Comparison of ENCODE assay signal across 21 mouse cellular contexts in the genomic region with DNA sequence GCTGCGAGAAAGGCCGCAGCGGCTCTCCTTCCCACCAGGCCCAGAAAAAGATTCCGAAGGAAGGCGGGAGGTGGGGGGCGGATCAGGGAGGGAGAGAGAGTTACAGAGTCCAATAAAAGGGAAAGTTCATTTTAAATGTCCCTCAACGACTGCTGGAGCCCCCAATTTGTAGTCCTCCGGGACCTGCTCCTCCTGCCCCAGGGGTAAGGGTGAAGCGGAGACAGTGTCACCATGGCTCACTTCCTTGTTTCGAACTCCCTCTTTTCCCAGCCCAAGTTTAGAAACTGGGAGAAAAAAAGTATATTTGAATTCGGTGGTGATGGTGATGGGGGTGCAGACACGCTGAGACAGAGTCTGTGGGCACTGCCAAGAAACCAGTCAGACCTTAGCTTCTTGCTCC. TPM values are rescaled to one million over a fixed set of nuclear protein-coding genes. Genes with fewer than 3 reads are reported as not detected.
DNase-seq lines count a peak whose midpoint lies in the region; ATAC-seq and TF ChIP-seq lines count a peak whose summit lies in the region.
"Had no signal": no experiment of that assay in that cellular context is flagged by ENCODE, and none has a peak within 500 bp of the region (broad histone marks: within the 10 kb centered on the region; RNA-seq: fewer than 3 reads in every experiment).

No protein-coding gene starts in this region.

- no peak for TF ChIP-seq CTCF in stomach, postnatal 0 days (IDR thresholded peaks at IDR 0.05; ENCODE audit: low read depth)

- H3K36me3 ChIP-seq in hindbrain, embryonic 11.5 days (ENCODE audit: control insufficient read depth, insufficient read depth, low read length), result no peaks in the 10 kb centered on the region
- no peaks in the 10 kb centered on the region for H3K36me3 ChIP-seq in hindbrain, embryonic 10.5 days
- H3K36me3 ChIP-seq in neural tube, embryonic 11.5 days (ENCODE audit: control insufficient read depth, insufficient read depth, low read length), result no peaks in the 10 kb centered on the region
- H3K36me3 ChIP-seq in limb, embryonic 11.5 days (ENCODE audit: control insufficient read depth, insufficient read depth, low read length), result no peaks in the 10 kb centered on the region
- H3K36me3 ChIP-seq in stomach, postnatal 0 days (ENCODE audit: control insufficient read depth, insufficient read depth, low read length), result no peaks in the 10 kb centered on the region
- no peaks in the 10 kb centered on the region for H3K36me3 ChIP-seq in forebrain, embryonic 16.5 days (ENCODE audit: control insufficient read depth, insufficient read depth)
- H3K36me3 ChIP-seq: embryonic facial prominence, embryonic 13.5 days had no signal

- H3K27ac ChIP-seq in hindbrain, embryonic 11.5 days (ENCODE audit: low read depth, low read length), result peak overlapping the region; percentile 70
- H3K27ac ChIP-seq in hindbrain, embryonic 10.5 days, result no peak overlapping the region; the same call in 1 of the 2 replicates
- peak overlapping the region; percentile 99 for H3K27ac ChIP-seq in neural tube, embryonic 11.5 days (ENCODE audit: low read depth, low read length)
- no peak overlapping the region for H3K27ac ChIP-seq in limb, embryonic 11.5 days (replicated peaks; ENCODE audit: low read depth, low read length)
- H3K27ac ChIP-seq in stomach, postnatal 0 days (replicated peaks), result peak overlapping the region; percentile 89
- H3K27ac ChIP-seq in forebrain, embryonic 16.5 days (ENCODE audit: low read length), result no peak overlapping the region
- H3K27ac ChIP-seq: embryonic facial prominence, embryonic 13.5 days; heart, adult 2 months; macrophage had no signal

- ATAC-seq in hindbrain, embryonic 11.5 days (ENCODE audit: low FRiP score), result no peak
- no peak for ATAC-seq in neural tube, embryonic 11.5 days (ENCODE audit: insufficient read depth, low FRiP score, low TSS enrichment)
- no peak for ATAC-seq in limb, embryonic 11.5 days (ENCODE audit: insufficient number of reproducible peaks, low FRiP score, low TSS enrichment, low read depth)
- ATAC-seq in stomach, postnatal 0 days (ENCODE audit: low FRiP score, low TSS enrichment), result no peak
- no peak for ATAC-seq in forebrain, embryonic 16.5 days
- ATAC-seq: forebrain, postnatal 0 days had no signal

- WGBS in hindbrain, embryonic 11.5 days, result 2% methylated on average over 12 of the region's 12 CpGs
- WGBS in hindbrain, embryonic 10.5 days, result 1% methylated on average over 12 of the region's 12 CpGs
- WGBS in neural tube, embryonic 11.5 days, result 5% methylated on average over 12 of the region's 12 CpGs
- 10% methylated on average over 12 of the region's 12 CpGs for WGBS in limb, embryonic 11.5 days
- 32% methylated on average over 12 of the region's 12 CpGs for WGBS in stomach, postnatal 0 days
- WGBS in forebrain, embryonic 16.5 days, result 2% methylated on average over 12 of the region's 12 CpGs

- no peak for TF ChIP-seq EP300 in stomach, postnatal 0 days (optimal IDR thresholded peaks at IDR 0.05)

- no peak for DNase-seq in hindbrain, embryonic 11.5 days (ENCODE audit: low spot score)
- DNase-seq in hindbrain, embryonic 10.5 days (ENCODE audit: low spot score), result no peak
- DNase-seq in neural tube, embryonic 11.5 days (ENCODE audit: low spot score), result peak; percentile 18
- no peak for DNase-seq in neural tube, embryonic 10.5 days (ENCODE audit: extremely low spot score, low spot score)
- DNase-seq in limb, embryonic 11.5 days (ENCODE audit: low spot score), result peak; percentile 39
- no peak for DNase-seq in stomach, postnatal 0 days (ENCODE audit: low spot score)
- DNase-seq in layer of hippocampus, postnatal 25 days (ENCODE audit: extremely low spot score in 1 of 2, low spot score in 1 of 2), result no peak
- DNase-seq: B cell, adult 2 months; cerebellum, adult 9-11 months; forebrain, postnatal 0 days; heart, adult 2 months; heart, postnatal 36 days; layer of hippocampus, adult 9-11 months; left cerebral cortex, postnatal 4 days; right cerebral cortex, adult 18-20 months; thymus, postnatal 25 days had no signal

- H3K4me2 ChIP-seq in hindbrain, embryonic 11.5 days (replicated peaks; ENCODE audit: low read depth, low read length), result peak overlapping the region; percentile 49
- H3K4me2 ChIP-seq in neural tube, embryonic 11.5 days (ENCODE audit: low read depth), result peak overlapping the region; percentile 99
- no peak overlapping the region; the same call in 1 of the 2 replicates for H3K4me2 ChIP-seq in limb, embryonic 11.5 days (ENCODE audit: low read depth, severe bottlenecking)
- H3K4me2 ChIP-seq in stomach, postnatal 0 days (replicated peaks; ENCODE audit: low read depth), result peak overlapping the region; percentile 42
- no peak overlapping the region for H3K4me2 ChIP-seq in forebrain, embryonic 16.5 days (ENCODE audit: low read length)
- H3K4me2 ChIP-seq: embryonic facial prominence, embryonic 13.5 days had no signal

- H3K4me1 ChIP-seq in hindbrain, embryonic 11.5 days (replicated peaks; ENCODE audit: control insufficient read depth, insufficient read depth, low read length), result no peaks in the 10 kb centered on the region
- H3K4me1 ChIP-seq in hindbrain, embryonic 10.5 days (replicated peaks), result no peaks in the 10 kb centered on the region
- H3K4me1 ChIP-seq in neural tube, embryonic 11.5 days (ENCODE audit: control insufficient read depth, insufficient read depth, low read length), result peaks cover 62% of the 10 kb centered on the region
- peaks cover 16% of the 10 kb centered on the region for H3K4me1 ChIP-seq in limb, embryonic 11.5 days (ENCODE audit: control insufficient read depth, insufficient read depth, low read length)
- H3K4me1 ChIP-seq in stomach, postnatal 0 days (replicated peaks; ENCODE audit: control insufficient read depth, insufficient read depth), result no peaks in the 10 kb centered on the region
- H3K4me1 ChIP-seq in forebrain, embryonic 16.5 days (replicated peaks; ENCODE audit: control insufficient read depth, insufficient read depth, low read length), result no peaks in the 10 kb centered on the region

- peaks cover 83% of the 10 kb centered on the region for H3K27me3 ChIP-seq in hindbrain, embryonic 11.5 days (ENCODE audit: control insufficient read depth, insufficient read depth, low read length)
- peaks cover 100% of the 10 kb centered on the region for H3K27me3 ChIP-seq in hindbrain, embryonic 10.5 days (ENCODE audit: insufficient read depth, poor library complexity, severe bottlenecking)
- no peaks in the 10 kb centered on the region for H3K27me3 ChIP-seq in neural tube, embryonic 11.5 days (ENCODE audit: control insufficient read depth, insufficient read depth, low read length)
- H3K27me3 ChIP-seq in limb, embryonic 11.5 days (ENCODE audit: control insufficient read depth, insufficient read depth, low read length), result peaks cover 69% of the 10 kb centered on the region
- H3K27me3 ChIP-seq in stomach, postnatal 0 days (ENCODE audit: control insufficient read depth, insufficient read depth, low read length), result no peaks in the 10 kb centered on the region
- peaks cover 98% of the 10 kb centered on the region for H3K27me3 ChIP-seq in forebrain, embryonic 16.5 days (replicated peaks; ENCODE audit: control insufficient read depth, insufficient read depth, low read length)

- no peaks in the 10 kb centered on the region for H3K9me3 ChIP-seq in hindbrain, embryonic 11.5 days (ENCODE audit: control insufficient read depth, low read length)
- H3K9me3 ChIP-seq in hindbrain, embryonic 10.5 days, result no peaks in the 10 kb centered on the region
- no peaks in the 10 kb centered on the region for H3K9me3 ChIP-seq in neural tube, embryonic 11.5 days (ENCODE audit: control insufficient read depth, low read length)
- H3K9me3 ChIP-seq in limb, embryonic 11.5 days (ENCODE audit: control insufficient read depth, low read length), result no peaks in the 10 kb centered on the region
- H3K9me3 ChIP-seq in stomach, postnatal 0 days (ENCODE audit: control insufficient read depth, low read length), result no peaks in the 10 kb centered on the region
- H3K9me3 ChIP-seq in forebrain, embryonic 16.5 days (ENCODE audit: control insufficient read depth, low read length), result no peaks in the 10 kb centered on the region; the same call in 1 of the 2 replicates
- H3K9me3 ChIP-seq: embryonic facial prominence, embryonic 13.5 days had no signal

- H3K9ac ChIP-seq in hindbrain, embryonic 11.5 days (ENCODE audit: low read depth, low read length), result peak overlapping the region; percentile 72
- H3K9ac ChIP-seq in neural tube, embryonic 11.5 days (ENCODE audit: low read length), result peak overlapping the region; percentile 95
- H3K9ac ChIP-seq in limb, embryonic 11.5 days (ENCODE audit: low read length), result peak overlapping the region; percentile 19; the same call in 1 of the 2 replicates
- peak overlapping the region; percentile 52 for H3K9ac ChIP-seq in stomach, postnatal 0 days (ENCODE audit: low read length)
- H3K9ac ChIP-seq in forebrain, embryonic 16.5 days (replicated peaks; ENCODE audit: low read depth, low read length), result no peak overlapping the region
- H3K9ac ChIP-seq: embryonic facial prominence, embryonic 13.5 days; forebrain, postnatal 0 days had no signal

- peak overlapping the region; percentile 51 for H3K4me3 ChIP-seq in hindbrain, embryonic 11.5 days (ENCODE audit: low read depth, low read length)
- H3K4me3 ChIP-seq in hindbrain, embryonic 10.5 days, result no peak overlapping the region; the same call in 1 of the 2 replicates
- H3K4me3 ChIP-seq in neural tube, embryonic 11.5 days (ENCODE audit: low read depth, low read length), result peak overlapping the region; percentile 64
- no peak overlapping the region for H3K4me3 ChIP-seq in limb, embryonic 11.5 days (ENCODE audit: low read depth, low read length)
- peak overlapping the region; percentile 19 for H3K4me3 ChIP-seq in stomach, postnatal 0 days (ENCODE audit: low read depth, low read length)
- H3K4me3 ChIP-seq in forebrain, embryonic 16.5 days (replicated peaks; ENCODE audit: low read length), result no peak overlapping the region
- H3K4me3 ChIP-seq: embryonic facial prominence, embryonic 13.5 days; heart, adult 2 months had no signal

RNA-seq across cellular contexts. Expression of a gene that starts 21.9 kb away (rescaled TPM):
- 37.3 and 37.8 TPM in 2 replicates for polyA plus RNA-seq in hindbrain, embryonic 11.5 days (2014; fragmentation: Nextera tagmentation; extraction: Ambion mirVana)
- polyA plus RNA-seq in hindbrain, embryonic 10.5 days (2016; fragmentation: Nextera tagmentation; extraction: Ambion mirVana), result 1.5 and 29.6 TPM in 2 replicates
- 62.6 and 67.3 TPM in 2 replicates for polyA plus RNA-seq in neural tube, embryonic 11.5 days (2014; fragmentation: Nextera tagmentation; extraction: Ambion mirVana)
- 5.1 and 6.4 TPM in 2 replicates for polyA plus RNA-seq in limb, embryonic 11.5 days (2014; fragmentation: Nextera tagmentation; extraction: Ambion mirVana)
- 9.6 and 10.4 TPM in 2 replicates for polyA plus RNA-seq in stomach, postnatal 0 days (2015; fragmentation: Nextera tagmentation; extraction: Ambion mirVana)
- total RNA-seq in layer of hippocampus, postnatal 25 days (2021), result not detected
- not detected in 2 replicates for polyA plus RNA-seq in forebrain, embryonic 16.5 days (2015; fragmentation: Nextera tagmentation; extraction: Ambion mirVana)
- total RNA-seq: forebrain, postnatal 0 days; heart, adult 2 months; heart, postnatal 36 days; left cerebral cortex, postnatal 4 days had no signal
- polyA plus RNA-seq: forebrain, postnatal 0 days; macrophage had no signal

RNA-seq across cellular contexts. Expression of a gene that starts 42.5 kb away (rescaled TPM):
- 0.45 and 5.4 TPM in 2 replicates for polyA plus RNA-seq in hindbrain, embryonic 11.5 days (2014; fragmentation: Nextera tagmentation; extraction: Ambion mirVana)
- not detected in 2 replicates for polyA plus RNA-seq in hindbrain, embryonic 10.5 days (2016; fragmentation: Nextera tagmentation; extraction: Ambion mirVana)
- polyA plus RNA-seq in neural tube, embryonic 11.5 days (2014; fragmentation: Nextera tagmentation; extraction: Ambion mirVana), result 95.9 and 96.4 TPM in 2 replicates
- polyA plus RNA-seq in limb, embryonic 11.5 days (2014; fragmentation: Nextera tagmentation; extraction: Ambion mirVana), result 9.5 and 10.9 TPM in 2 replicates
- 3.3 and 4.9 TPM in 2 replicates for polyA plus RNA-seq in stomach, postnatal 0 days (2015; fragmentation: Nextera tagmentation; extraction: Ambion mirVana)
- total RNA-seq in layer of hippocampus, postnatal 25 days (2021), result not detected
- not detected in 2 replicates for polyA plus RNA-seq in forebrain, embryonic 16.5 days (2015; fragmentation: Nextera tagmentation; extraction: Ambion mirVana)
- total RNA-seq: forebrain, postnatal 0 days; heart, adult 2 months; left cerebral cortex, postnatal 4 days; monocyte, adult 5-6 weeks had no signal
- polyA plus RNA-seq: embryonic facial prominence, embryonic 13.5 days; forebrain, postnatal 0 days; heart, adult 2 months; macrophage had no signal

RNA-seq across cellular contexts. Expression of a gene that starts 50.2 kb away (rescaled TPM):
- not detected in 2 replicates for polyA plus RNA-seq in hindbrain, embryonic 11.5 days (2014; fragmentation: Nextera tagmentation; extraction: Ambion mirVana)
- not detected in 2 replicates for polyA plus RNA-seq in hindbrain, embryonic 10.5 days (2016; fragmentation: Nextera tagmentation; extraction: Ambion mirVana)
- 63.7 and 67.1 TPM in 2 replicates for polyA plus RNA-seq in neural tube, embryonic 11.5 days (2014; fragmentation: Nextera tagmentation; extraction: Ambion mirVana)
- polyA plus RNA-seq in limb, embryonic 11.5 days (2014; fragmentation: Nextera tagmentation; extraction: Ambion mirVana), result 4.6 and 4.8 TPM in 2 replicates
- 7.1 and 7.3 TPM in 2 replicates for polyA plus RNA-seq in stomach, postnatal 0 days (2015; fragmentation: Nextera tagmentation; extraction: Ambion mirVana)
- total RNA-seq in layer of hippocampus, postnatal 25 days (2021), result not detected
- not detected in 2 replicates for polyA plus RNA-seq in forebrain, embryonic 16.5 days (2015; fragmentation: Nextera tagmentation; extraction: Ambion mirVana)
- total RNA-seq: forebrain, postnatal 0 days; heart, adult 2 months; heart, postnatal 36 days; left cerebral cortex, postnatal 4 days; monocyte, adult 5-6 weeks had no signal
- polyA plus RNA-seq: brain, embryonic 14.5 days; embryonic facial prominence, embryonic 13.5 days; forebrain, postnatal 0 days; heart, adult 2 months; macrophage had no signal

Comparison
In these comparisons a context has a peak if more than half of its experiments do, and no peak if none do; other contexts are left out.
1. DNase-seq: peak in neural tube, embryonic 11.5 days (single experiment) and limb, embryonic 11.5 days (single experiment); none in hindbrain, embryonic 11.5 days (single experiment), hindbrain, embryonic 10.5 days (single experiment), neural tube, embryonic 10.5 days (single experiment), stomach, postnatal 0 days (single experiment) and layer of hippocampus, postnatal 25 days (0 of 2).
2. H3K27ac ChIP-seq: peak in hindbrain, embryonic 11.5 days (single experiment), neural tube, embryonic 11.5 days (single experiment) and stomach, postnatal 0 days (single experiment); none in hindbrain, embryonic 10.5 days (single experiment), limb, embryonic 11.5 days (single experiment) and forebrain, embryonic 16.5 days (single experiment).
3. H3K4me3 ChIP-seq: peak in hindbrain, embryonic 11.5 days (single experiment), neural tube, embryonic 11.5 days (single experiment) and stomach, postnatal 0 days (single experiment); none in hindbrain, embryonic 10.5 days (single experiment), limb, embryonic 11.5 days (single experiment) and forebrain, embryonic 16.5 days (single experiment).
4. H3K4me2 ChIP-seq: peak in hindbrain, embryonic 11.5 days (single experiment), neural tube, embryonic 11.5 days (single experiment) and stomach, postnatal 0 days (single experiment); none in limb, embryonic 11.5 days (single experiment) and forebrain, embryonic 16.5 days (single experiment).